ENCODE assay signal across 8 mouse cellular contexts in genomic region chr11:106272644-106273310, GRCm38 (mm10). TPM values are rescaled to one million over a fixed set of nuclear protein-coding genes. Genes with fewer than 3 reads are reported as not detected.
A peak's percentile ranks its signal among the peaks of the same experiment; 100 is the strongest.
DNase-seq lines count a peak whose midpoint lies in the region; ATAC-seq lines count a peak whose summit lies in the region.

Smarcd2 (minus strand) TSS chr11:106272972.

- H3K9me3 ChIP-seq in intestine, embryonic 14.5 days (ENCODE audit: control insufficient read depth, low read length) = no peaks in the 10 kb centered on the region

- H3K4me1 ChIP-seq in intestine, embryonic 14.5 days (replicated peaks; ENCODE audit: control insufficient read depth, insufficient read depth, low read length) = peaks cover 53% of the 10 kb centered on the region

- intact Hi-C loops in left cerebral cortex, postnatal 14 days (cut with DNase I) = loop anchor here (10.0 kb wide), 1 partner anchor 342 kb away; the partner anchor contains the start of gene Tex2

- under 1% methylated on average over 72 of the region's 72 CpGs for WGBS in intestine, embryonic 14.5 days

- H3K9ac ChIP-seq in intestine, embryonic 14.5 days (ENCODE audit: low read length) = peak within 1 kb of the TSS; percentile 96

- H3K4me2 ChIP-seq in intestine, embryonic 14.5 days (ENCODE audit: low read length) = peak within 1 kb of the TSS; percentile 75

- H3K27me3 ChIP-seq in intestine, embryonic 14.5 days (replicated peaks; ENCODE audit: control insufficient read depth, insufficient read depth, low read length) = no peaks in the 10 kb centered on the region

- H3K4me3 ChIP-seq in intestine, embryonic 14.5 days (ENCODE audit: low read depth, low read length) = peak within 1 kb of the TSS; percentile 83

- H3K36me3 ChIP-seq in intestine, embryonic 14.5 days (ENCODE audit: control insufficient read depth, insufficient read depth, low read length) = 0 out of 2 replicates have a peak, but pooled peaks cover under 1% of the 10 kb centered on the region

- DNase-seq in adrenal gland, adult 18-20 months (ENCODE audit: low spot score in 2 of 2) = peak; percentile 98
- DNase-seq in embryo, embryonic 11 days = peak; percentile 100
- peak; percentile 100 for DNase-seq in gastrocnemius, postnatal 25 days
- peak; percentile 99 for DNase-seq in intestine, embryonic 14.5 days (ENCODE audit: low spot score)
- peak; percentile 98 to 99 for DNase-seq in left cerebral cortex, postnatal 14 days (ENCODE audit: low spot score in 2 of 2)
- peak; percentile 99 for DNase-seq in mesoderm, embryonic 11.5 days (ENCODE audit: low read depth, low spot score)
- DNase-seq in right cerebral cortex, postnatal 36 days (ENCODE audit: low spot score in 2 of 2) = peak; percentile 99
- peak; percentile 100 for DNase-seq in yolk sac, embryonic 10.5 days (ENCODE audit: low spot score)

- ATAC-seq in intestine, embryonic 14.5 days (replicated peaks; ENCODE audit: low FRiP score, low TSS enrichment, low read depth) = peak; percentile 94

- H3K27ac ChIP-seq in intestine, embryonic 14.5 days (ENCODE audit: low read depth) = peak within 1 kb of the TSS; percentile 90

RNA-seq across cellular contexts. Expression of gene Smarcd2, which starts in this region (rescaled TPM):
- 10 to 100 TPM; 47.4 to 63.7 TPM for total RNA-seq in adrenal gland, adult 18-20 months (2021)
- 10 to 100 TPM; 10.3 to 16.6 TPM for total RNA-seq in gastrocnemius, postnatal 25 days (2021)
- 64.4 and 72.4 TPM in 2 replicates for polyA plus RNA-seq in intestine, embryonic 14.5 days (2014; fragmentation: Nextera tagmentation; extraction: Ambion mirVana)
- total RNA-seq in left cerebral cortex, postnatal 14 days (2021) = 10 to 100 TPM; 14.1 to 15.9 TPM

Comparison
In these comparisons a context has a peak if more than half of its experiments do, and no peak if none do; other contexts are left out.
1. Peak in every context shown above with its lines: DNase-seq, ATAC-seq, H3K4me3 ChIP-seq and H3K27ac ChIP-seq.